Mouse (Mus musculus) spleen, postnatal 4 days (tissue): ENCODE measurements at regions not wholly inside any gene's neighbourhood (a gene's known extent, or its start where the extent isn't known, plus 50 kb on each side); places are given as distances from the start of the nearest gene placed in this dataset.

Experiments
- DNase-seq, 2 experiments: peaks; one replicate each; pipeline ENCODE4 v3.0.0; 2022; ENCODE audit warnings: low spot score in 2 of 2

GRCm38 (mm10) chr12:71481899-71482593 is 172.4 kb downstream of the Dact1 start:
- no peak for DNase-seq

GRCm38 (mm10) chr12:71482619-71483018 is 172.9 kb downstream of the Dact1 start:
- DNase-seq = no peak

GRCm38 (mm10) chr12:71483536-71484165 is 174.0 kb downstream of the Dact1 start:
- DNase-seq = no peak

- DNase-seq = no peak
Measured at GRCm38 (mm10) chr12:71484286-71484685, 174.6 kb downstream of the Dact1 start.

- DNase-seq = no peak
Measured at GRCm38 (mm10) chr12:71486078-71486477, 176.4 kb downstream of the Dact1 start.

GRCm38 (mm10) chr12:71487591-71488435 is 178.1 kb downstream of the Dact1 start:
- no peak for DNase-seq

GRCm38 (mm10) chr12:71489295-71489694 is 179.6 kb downstream of the Dact1 start:
- no peak for DNase-seq

GRCm38 (mm10) chr12:71494803-71495293 is 185.2 kb downstream of the Dact1 start:
- DNase-seq = no peak

- no peak for DNase-seq
Measured at GRCm38 (mm10) chr12:71498246-71499029, 188.8 kb downstream of the Dact1 start.

- no peak for DNase-seq
Measured at GRCm38 (mm10) chr12:71501299-71501810, 191.7 kb downstream of the Dact1 start.

- DNase-seq = no peak
Measured at GRCm38 (mm10) chr12:71503265-71503664, 193.6 kb downstream of the Dact1 start.

GRCm38 (mm10) chr12:71506206-71506605 is 196.5 kb downstream of the Dact1 start:
- no peak for DNase-seq

GRCm38 (mm10) chr12:71506716-71507115 is 197.0 kb downstream of the Dact1 start:
- no peak for DNase-seq

GRCm38 (mm10) chr12:71512915-71513612 is 203.4 kb downstream of the Dact1 start:
- no peak for DNase-seq

- no peak for DNase-seq
Measured at GRCm38 (mm10) chr12:71519520-71519919, 209.8 kb downstream of the Dact1 start.

GRCm38 (mm10) chr12:71521936-71522335 is 212.3 kb downstream of the Dact1 start:
- DNase-seq = no peak

GRCm38 (mm10) chr12:71522451-71522850 is 212.8 kb downstream of the Dact1 start:
- DNase-seq = no peak

- DNase-seq = no peak
Measured at GRCm38 (mm10) chr12:71524156-71524555, 214.5 kb downstream of the Dact1 start.

GRCm38 (mm10) chr12:71525255-71525927 is 215.7 kb downstream of the Dact1 start:
- DNase-seq = no peak

- no peak for DNase-seq
Measured at GRCm38 (mm10) chr12:71526623-71527022, 216.9 kb downstream of the Dact1 start.
